Mouse (Mus musculus) megakaryocyte progenitor cell, adult 5-6 weeks (primary cell): Measurements from ENCODE around the gene H2al1h. TPM values are rescaled to one million over a fixed set of nuclear protein-coding genes. Genes with fewer than 3 reads are reported as not detected.

ENCODE experiments used
- total RNA-seq, 2 experiments: library from RNA; stranded (forward) in 1 of 2; stranded (reverse) in 1 of 2; fragments of 157-497, 149-512 nt in 1 of 2; fragments of 200-1000 nt in 1 of 2; gene quantifications; 2 replicates each; pipeline versions ENCODE4 v1.2.3 to v1.2.4; 2015 to 2017

H2al1h gene
- total RNA-seq, 2 experiments from 2014 or later, result not detected

Other genes with a start within 250 kb of the H2al1h start
- gene H2al1a, start 22.2 kb upstream of the H2al1h start, total RNA-seq (2015), result not detected in 2 replicates
- gene H2al1a, start 22.2 kb upstream of the H2al1h start, total RNA-seq (2017), result not detected in 2 replicates
- gene H2al1b, start 19.1 kb upstream of the H2al1h start, total RNA-seq (2015), result not detected in 2 replicates
- gene H2al1b, start 19.1 kb upstream of the H2al1h start, total RNA-seq (2017), result not detected in 2 replicates
- gene H2al1c, start 15.8 kb upstream of the H2al1h start, total RNA-seq (2015), result not detected in 2 replicates
- gene H2al1c, start 15.8 kb upstream of the H2al1h start, total RNA-seq (2017), result not detected in 2 replicates
- gene H2al1d, start 12.7 kb upstream of the H2al1h start, total RNA-seq (2015), result not detected in 2 replicates
- gene H2al1d, start 12.7 kb upstream of the H2al1h start, total RNA-seq (2017), result not detected in 2 replicates
- gene H2al1e, start 9.6 kb upstream of the H2al1h start, total RNA-seq (2015), result not detected in 2 replicates
- gene H2al1e, start 9.6 kb upstream of the H2al1h start, total RNA-seq (2017), result not detected in 2 replicates
- gene H2al1f, start 6.3 kb upstream of the H2al1h start, total RNA-seq (2015), result not detected in 2 replicates
- not detected in 2 replicates for gene H2al1f, start 6.3 kb upstream of the H2al1h start, total RNA-seq (2017)
- not detected in 2 replicates for gene H2al1g, start 3.2 kb upstream of the H2al1h start, total RNA-seq (2015)
- not detected in 2 replicates for gene H2al1g, start 3.2 kb upstream of the H2al1h start, total RNA-seq (2017)
- gene H2al1i, start 3.2 kb downstream of the H2al1h start, total RNA-seq (2015), result not detected in 2 replicates
- not detected in 2 replicates for gene H2al1i, start 3.2 kb downstream of the H2al1h start, total RNA-seq (2017)
- not detected in 2 replicates for gene H2al1j, start 6.3 kb downstream of the H2al1h start, total RNA-seq (2015)
- not detected in 2 replicates for gene H2al1j, start 6.3 kb downstream of the H2al1h start, total RNA-seq (2017)